Mouse (Mus musculus) liver, postnatal 0 days (tissue): ENCODE measurements around the gene Parp16.

Experiments
- CTCF ChIP-seq: sonication (generic); IDR thresholded peaks from 2 replicates; pipeline ENCODE4 v1.5.1; 2016; ENCODE audit warnings: antibody characterized with exemption, low read depth
- EP300 ChIP-seq: IDR thresholded peaks from 2 replicates; pipeline ENCODE4 v1.6.1; 2016; ENCODE audit warnings: antibody characterized with exemption, low read depth, mild to moderate bottlenecking

DNA sequence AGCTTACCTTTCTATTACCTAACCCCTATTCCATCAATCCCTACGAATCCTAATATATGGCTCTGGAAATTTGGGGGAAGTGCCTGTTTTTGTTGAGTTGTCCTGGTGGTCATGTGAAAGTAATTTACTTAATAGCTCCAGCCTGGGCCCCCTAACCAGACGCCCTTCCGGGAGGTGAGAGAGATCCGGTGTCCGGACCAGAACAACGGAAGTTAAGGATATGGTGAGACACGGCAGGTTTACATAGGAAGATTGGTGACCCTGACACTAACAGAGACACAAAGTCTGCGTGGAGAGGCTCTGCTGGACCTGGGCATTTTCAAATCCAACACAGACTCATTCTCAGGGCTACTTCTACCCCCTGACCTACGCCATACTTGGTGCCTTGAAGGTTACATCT, 28.8 kb upstream of the Parp16 start:
- TF ChIP-seq CTCF = no peak
- TF ChIP-seq EP300 = no peak
